Mouse (Mus musculus): ENCODE measurements around the gene Rpl32.
"Not testable (repeated sequence)": the region's sequence is repeated elsewhere in the genome, so short reads cannot be mapped to it uniquely, and the experiment has no call there.

- not testable (repeated sequence) for TF ChIP-seq TAL1, GATA1 (IDR thresholded peaks at IDR 0.05; ENCODE audit: low read length)
Observed at GRCm38 (mm10) chr6:115823850-115824464, 15.4 kb upstream of the Rpl32 start.

Data from erythroblast, embryonic 14.5 days (primary cell).